Mouse (Mus musculus) hindbrain, embryonic 11.5 days (tissue): Measurements from ENCODE around the gene Hk1. TPM values are rescaled to one million over a fixed set of nuclear protein-coding genes. Genes with fewer than 3 reads are reported as not detected.

Source experiments
- ATAC-seq: fragments of 200-750 bp; cut with Nextera tagmentation; 2 replicates; pipeline ENCODE4 v1.8.0; 2017; ENCODE audit warnings: mild to moderate bottlenecking, moderate TSS enrichment, moderate library complexity; ENCODE audit not compliant: low FRiP score
- DNase-seq: peaks from one replicate; pipeline ENCODE4 v3.0.0-alpha.2; 2015; ENCODE audit warnings: low spot score
- H3K27ac ChIP-seq: fragments of 300-500 bp; sonication (generic); 2 replicates; pipeline ENCODE4 v1.5.1; 2014; ENCODE audit warnings: mild to moderate bottlenecking, low read depth, low read length
- H3K27me3 ChIP-seq: fragments of 300-500 bp; sonication (generic); 2 replicates; pipeline ENCODE4 v1.6.1; 2014; ENCODE audit warnings: mild to moderate bottlenecking, low read length, moderate library complexity, mixed read lengths; ENCODE audit not compliant: control insufficient read depth, insufficient read depth
- H3K36me3 ChIP-seq: fragments of 300-500 bp; sonication (generic); 2 replicates; pipeline ENCODE4 v1.6.1; 2014; ENCODE audit warnings: mild to moderate bottlenecking, low read length, moderate library complexity, mixed read lengths; ENCODE audit not compliant: control insufficient read depth, insufficient read depth
- H3K4me1 ChIP-seq: fragments of 300-500 bp; sonication (generic); replicated peaks from 2 replicates; pipeline ENCODE4 v1.6.1; 2014; ENCODE audit warnings: low read length, mixed read lengths; ENCODE audit not compliant: control insufficient read depth, insufficient read depth
- H3K4me2 ChIP-seq: fragments of 300-500 bp; sonication (generic); replicated peaks from 2 replicates; pipeline ENCODE4 v1.6.1; 2014; ENCODE audit warnings: mild to moderate bottlenecking, low read depth, low read length
- H3K4me3 ChIP-seq: fragments of 300-500 bp; sonication (generic); 2 replicates; pipeline ENCODE4 v1.5.1; 2014; ENCODE audit warnings: low read depth, low read length
- H3K9ac ChIP-seq: fragments of 300-500 bp; sonication (generic); 2 replicates; pipeline ENCODE4 v1.6.1; 2014; ENCODE audit warnings: low read depth, low read length
- H3K9me3 ChIP-seq: fragments of 300-500 bp; sonication (generic); 2 replicates; pipeline ENCODE4 v1.6.1; 2016; ENCODE audit warnings: low read length; ENCODE audit not compliant: control insufficient read depth
- WGBS: fragments of 180-500 bp; shearing (Covaris S2); extraction: QIAGEN DNeasy Blood & Tissue Kit; methylation state at CpG from one replicate; pipeline ENCODE4 v1.1.7; 2014; 5-methylcytosine and 5-hydroxymethylcytosine counted together
- polyA plus RNA-seq: library from polyadenylated mRNA; unstranded; fragments of >200 nt; fragmentation: Nextera tagmentation; extraction: Ambion mirVana; gene quantifications from 2 replicates; pipeline ENCODE4 v1.2.1, GENCODE M21; 2014

The Hk1 gene
- polyA plus RNA-seq, 1 experiment from 2014 or later: 18.2 TPM

GRCm38 (mm10) chr10:62320402-62320978 lies 59.2 kb downstream of the Hk1 start:
- Histone ChIP-seq H3K9me3 (no peaks in the 10 kb centered on the region), H3K4me2 (no peak overlapping the region), H3K27ac (no peak overlapping the region), H3K27me3 (no peaks in the 10 kb centered on the region), H3K9ac (no peak overlapping the region), H3K4me1 (no peaks in the 10 kb centered on the region), H3K36me3 (no peaks in the 10 kb centered on the region), H3K4me3 (no peak overlapping the region)
- WGBS: 91% methylated on average over 9 of the region's 9 CpGs
- ATAC-seq (no peak), DNase-seq (no peak)

- no peak for ATAC-seq
- Histone ChIP-seq H3K4me1 (no peaks in the 10 kb centered on the region), H3K4me3 (no peak overlapping the region), H3K27ac (no peak overlapping the region), H3K9me3 (no peaks in the 10 kb centered on the region), H3K36me3 (no peaks in the 10 kb centered on the region), H3K4me2 (no peak overlapping the region), H3K27me3 (no peaks in the 10 kb centered on the region), H3K9ac (no peak overlapping the region)
- no peak for DNase-seq
- 82% methylated on average over 7 of the region's 7 CpGs for WGBS
Measured at GRCm38 (mm10) chr10:62319154-62319553, 60.6 kb downstream of the Hk1 start.

GRCm38 (mm10) chr10:62316467-62316866 lies 63.2 kb downstream of the Hk1 start:
- Histone ChIP-seq H3K4me2 (no peak overlapping the region), H3K9ac (no peak overlapping the region), H3K9me3 (no peaks in the 10 kb centered on the region), H3K4me3 (no peak overlapping the region), H3K4me1 (no peaks in the 10 kb centered on the region; the same call in 1 of the 2 replicates), H3K27me3 (no peaks in the 10 kb centered on the region), H3K36me3 (no peaks in the 10 kb centered on the region), H3K27ac (no peak overlapping the region)
- no peak for DNase-seq
- 76% methylated on average over 8 of the region's 8 CpGs for WGBS
- ATAC-seq: no peak

GRCm38 (mm10) chr10:62313885-62314424 lies 65.8 kb downstream of the Hk1 start:
- Histone ChIP-seq H3K27me3 (no peaks in the 10 kb centered on the region), H3K9me3 (no peaks in the 10 kb centered on the region), H3K27ac (no peak overlapping the region), H3K4me2 (no peak overlapping the region), H3K4me3 (no peak overlapping the region), H3K36me3 (no peaks in the 10 kb centered on the region), H3K4me1 (no peaks in the 10 kb centered on the region; the same call in 1 of the 2 replicates), H3K9ac (no peak overlapping the region)
- WGBS: 63% methylated on average over 15 of the region's 15 CpGs
- DNase-seq: no peak
- no peak for ATAC-seq

- Histone ChIP-seq H3K9ac (no peak overlapping the region), H3K4me1 (no peaks in the 10 kb centered on the region; the same call in 1 of the 2 replicates), H3K4me2 (no peak overlapping the region), H3K4me3 (no peak overlapping the region), H3K9me3 (no peaks in the 10 kb centered on the region), H3K27ac (no peak overlapping the region), H3K27me3 (no peaks in the 10 kb centered on the region), H3K36me3 (no peaks in the 10 kb centered on the region)
- no peak for ATAC-seq
- DNase-seq: no peak
- 84% methylated on average over 9 of the region's 10 CpGs for WGBS
Measured at GRCm38 (mm10) chr10:62313140-62313539, 66.6 kb downstream of the Hk1 start.

GRCm38 (mm10) chr10:62311464-62311863 lies 68.2 kb downstream of the Hk1 start:
- Histone ChIP-seq H3K27me3 (no peaks in the 10 kb centered on the region), H3K4me1 (no peaks in the 10 kb centered on the region; the same call in 1 of the 2 replicates), H3K4me2 (no peak overlapping the region), H3K9me3 (no peaks in the 10 kb centered on the region), H3K9ac (no peak overlapping the region), H3K27ac (no peak overlapping the region), H3K4me3 (no peak overlapping the region), H3K36me3 (no peaks in the 10 kb centered on the region)
- DNase-seq (no peak), ATAC-seq (no peak)
- 58% methylated on average over 6 of the region's 6 CpGs for WGBS

GRCm38 (mm10) chr10:62310259-62311039 lies 69.3 kb downstream of the Hk1 start:
- Histone ChIP-seq H3K36me3 (no peaks in the 10 kb centered on the region), H3K27ac (no peak overlapping the region), H3K4me1 (no peaks in the 10 kb centered on the region; the same call in 1 of the 2 replicates), H3K4me2 (no peak overlapping the region), H3K4me3 (no peak overlapping the region), H3K27me3 (no peaks in the 10 kb centered on the region), H3K9me3 (no peaks in the 10 kb centered on the region), H3K9ac (no peak overlapping the region)
- ATAC-seq (no peak), DNase-seq (no peak)
- WGBS: 87% methylated on average over 10 of the region's 10 CpGs

- no peak overlapping the region for H3K4me2 ChIP-seq
- no peak overlapping the region for H3K4me3 ChIP-seq
- no peak overlapping the region for H3K27ac ChIP-seq
- H3K9ac ChIP-seq: no peak overlapping the region
- H3K9me3 ChIP-seq: no peaks in the 10 kb centered on the region
- ATAC-seq: no peak
- no peaks in the 10 kb centered on the region; the same call in 1 of the 2 replicates for H3K4me1 ChIP-seq
- no peak for DNase-seq
- no peaks in the 10 kb centered on the region for H3K27me3 ChIP-seq
- no peaks in the 10 kb centered on the region for H3K36me3 ChIP-seq
- 88% methylated on average over 5 of the region's 5 CpGs for WGBS
Measured at GRCm38 (mm10) chr10:62309593-62309992, 70.1 kb downstream of the Hk1 start.
